Mouse (Mus musculus) macrophage (primary cell): ENCODE measurements around the gene Clta. TPM values are rescaled to one million over a fixed set of nuclear protein-coding genes. Genes with fewer than 3 reads are reported as not detected.

ENCODE experiments used
- H3K27ac ChIP-seq: fragments of 350-480 bp; formaldehyde crosslinking; 2 replicates; pipeline ENCODE4 v1.9.0; 2021
- H3K36me3 ChIP-seq: fragments of 350-480 bp; formaldehyde crosslinking; 2 replicates; pipeline ENCODE4 v1.9.0; 2021; ENCODE audit errors: inconsistent target
- H3K4me3 ChIP-seq: fragments of 350-480 bp; formaldehyde crosslinking; 2 replicates; pipeline ENCODE4 v1.9.0; 2021; ENCODE audit errors: inconsistent target
- H3K79me2 ChIP-seq: fragments of 350-480 bp; formaldehyde crosslinking; 2 replicates; pipeline ENCODE4 v1.9.0; 2021; ENCODE audit errors: inconsistent target
- WGBS: methylation state at CpG from one replicate; pipeline ENCODE4 v1.1.7; 2026; ENCODE audit warnings: inconsistent platforms; ENCODE audit not compliant: missing documents; 5-methylcytosine and 5-hydroxymethylcytosine counted together
- polyA plus RNA-seq: library from polyadenylated mRNA; stranded (reverse); fragments of 250-400 nt; gene quantifications from 3 replicates; pipeline ENCODE4 v1.2.4, GENCODE M21; 2018; ENCODE audit warnings: inconsistent platforms

Clta gene
- polyA plus RNA-seq, 1 experiment from 2014 or later, result 1,119 TPM

- no peaks in the 10 kb centered on the region for H3K36me3 ChIP-seq
- H3K4me3 ChIP-seq, result no peak overlapping the region
- no peaks in the 10 kb centered on the region for H3K79me2 ChIP-seq
- 95% methylated on average over 10 of the region's 11 CpGs for WGBS
- H3K27ac ChIP-seq, result no peak overlapping the region
These were observed 11.2 kb upstream of the Clta start for GRCm38 (mm10) chr4:43993072-43993471.

- Histone ChIP-seq H3K79me2 (no peaks in the 10 kb centered on the region), H3K4me3 (no peak overlapping the region), H3K27ac (no peak overlapping the region), H3K36me3 (no peaks in the 10 kb centered on the region)
- 88% methylated on average over 2 of the region's 2 CpGs for WGBS
These were observed 9.9 kb upstream of the Clta start for GRCm38 (mm10) chr4:43994342-43994741.

- WGBS, result 97% methylated on average over 6 of the region's 6 CpGs
- H3K4me3 ChIP-seq, result no peak overlapping the region
These were observed 630 bp upstream of the Clta start for GRCm38 (mm10) chr4:44003622-44004021.

GRCm38 (mm10) chr4:44004623-44005409 is 564 bp downstream of the Clta start:
- no peak overlapping the region for H3K27ac ChIP-seq

More at GRCm38 (mm10) chr4:44003622-44004021, 630 bp upstream of the Clta start:
- H3K79me2 ChIP-seq, result no peaks in the 10 kb centered on the region
- H3K36me3 ChIP-seq, result no peaks in the 10 kb centered on the region
- no peak overlapping the region for H3K27ac ChIP-seq

GRCm38 (mm10) chr4:44010176-44010575 is 5.9 kb downstream of the Clta start:
- WGBS, result 100% methylated on average over 1 of the region's 1 CpGs
- no peak overlapping the region for H3K4me3 ChIP-seq
- no peaks in the 10 kb centered on the region for H3K36me3 ChIP-seq

More at GRCm38 (mm10) chr4:44004623-44005409, 564 bp downstream of the Clta start:
- no peaks in the 10 kb centered on the region for H3K36me3 ChIP-seq
- no peaks in the 10 kb centered on the region for H3K79me2 ChIP-seq
- WGBS, result 91% methylated on average over 3 of the region's 3 CpGs
- H3K4me3 ChIP-seq, result no peak overlapping the region

GRCm38 (mm10) chr4:44010893-44011292 is 6.6 kb downstream of the Clta start:
- Histone ChIP-seq H3K36me3 (no peaks in the 10 kb centered on the region), H3K27ac (no peak overlapping the region), H3K79me2 (peaks cover 45% of the 10 kb centered on the region), H3K4me3 (no peak overlapping the region)
- WGBS, result 83% methylated on average over 2 of the region's 2 CpGs

More at GRCm38 (mm10) chr4:44010176-44010575, 5.9 kb downstream of the Clta start:
- Histone ChIP-seq H3K79me2 (peaks cover 38% of the 10 kb centered on the region), H3K27ac (no peak overlapping the region)

GRCm38 (mm10) chr4:44011799-44012198 is 7.5 kb downstream of the Clta start:
- Histone ChIP-seq H3K27ac (peak overlapping the region; percentile 90), H3K4me3 (peak overlapping the region; percentile 94), H3K79me2 (peaks cover 54% of the 10 kb centered on the region), H3K36me3 (no peaks in the 10 kb centered on the region)
- WGBS, result 83% methylated on average over 3 of the region's 3 CpGs

GRCm38 (mm10) chr4:44012376-44013367 is 8.4 kb downstream of the Clta start:
- 0 out of 2 replicates have a peak, but pooled peaks cover 3% of the 10 kb centered on the region for H3K36me3 ChIP-seq
- H3K4me3 ChIP-seq, result peak overlapping the region; percentile 94
- H3K27ac ChIP-seq, result peak overlapping the region; percentile 90
- WGBS, result under 1% methylated on average over 77 of the region's 77 CpGs
- H3K79me2 ChIP-seq, result peaks cover 63% of the 10 kb centered on the region

GRCm38 (mm10) chr4:44013391-44014070 is 9.3 kb downstream of the Clta start:
- Histone ChIP-seq H3K79me2 (peaks cover 72% of the 10 kb centered on the region), H3K36me3 (peaks cover 10% of the 10 kb centered on the region; the same call in 1 of the 2 replicates), H3K4me3 (peak overlapping the region; percentile 94), H3K27ac (peak overlapping the region; percentile 90)
- WGBS, result 19% methylated on average over 11 of the region's 11 CpGs

GRCm38 (mm10) chr4:44016071-44016470 is 11.8 kb downstream of the Clta start:
- Histone ChIP-seq H3K27ac (peak overlapping the region; percentile 90), H3K79me2 (peaks cover 94% of the 10 kb centered on the region), H3K36me3 (peaks cover 35% of the 10 kb centered on the region), H3K4me3 (peak overlapping the region; percentile 94)
- 5% methylated on average over 4 of the region's 4 CpGs for WGBS

GRCm38 (mm10) chr4:44016791-44017190 is 12.5 kb downstream of the Clta start:
- peaks cover 94% of the 10 kb centered on the region for H3K79me2 ChIP-seq
- H3K27ac ChIP-seq, result peak overlapping the region; percentile 90
- WGBS, result 96% methylated on average over 12 of the region's 12 CpGs
- H3K4me3 ChIP-seq, result peak overlapping the region; percentile 94; the same call in 1 of the 2 replicates
- peaks cover 42% of the 10 kb centered on the region for H3K36me3 ChIP-seq

GRCm38 (mm10) chr4:44022323-44022722 is 18.1 kb downstream of the Clta start:
- Histone ChIP-seq H3K36me3 (peaks cover 94% of the 10 kb centered on the region), H3K27ac (no peak overlapping the region), H3K4me3 (no peak overlapping the region), H3K79me2 (peaks cover 100% of the 10 kb centered on the region)
- 41% methylated on average over 4 of the region's 4 CpGs for WGBS

- Histone ChIP-seq H3K36me3 (peaks cover 98% of the 10 kb centered on the region), H3K27ac (no peak overlapping the region), H3K4me3 (no peak overlapping the region), H3K79me2 (peaks cover 100% of the 10 kb centered on the region)
- 87% methylated on average over 11 of the region's 11 CpGs for WGBS
These were observed 18.5 kb downstream of the Clta start for GRCm38 (mm10) chr4:44022766-44023165.

- no peak overlapping the region for H3K27ac ChIP-seq
- 93% methylated on average over 9 of the region's 9 CpGs for WGBS
- H3K79me2 ChIP-seq, result peaks cover 100% of the 10 kb centered on the region
- no peak overlapping the region for H3K4me3 ChIP-seq
- peaks cover 99% of the 10 kb centered on the region for H3K36me3 ChIP-seq
These were observed 19.4 kb downstream of the Clta start for GRCm38 (mm10) chr4:44023681-44024080.
